Mouse (Mus musculus): ENCODE measurements around the gene Tom1. TPM values are rescaled to one million over a fixed set of nuclear protein-coding genes. Genes with fewer than 3 reads are reported as not detected.

The Tom1 gene
- total RNA-seq, 1 experiment from 2014 or later, result 11.6 TPM

- ATAC-seq (ENCODE audit: extremely low read depth, insufficient number of reproducible peaks, low FRiP score, poor library complexity, severe bottlenecking), result no peak
Measured at GRCm38 (mm10) chr8:75082181-75082805, 48.8 kb downstream of the Tom1 start.

GRCm38 (mm10) chr8:75083846-75084245, 50.3 kb downstream of the Tom1 start:
- ATAC-seq (ENCODE audit: extremely low read depth, insufficient number of reproducible peaks, low FRiP score, poor library complexity, severe bottlenecking), result peak; percentile 69

- ATAC-seq (ENCODE audit: extremely low read depth, insufficient number of reproducible peaks, low FRiP score, poor library complexity, severe bottlenecking), result no peak
Measured at GRCm38 (mm10) chr8:75084382-75085064, 51.0 kb downstream of the Tom1 start.

GRCm38 (mm10) chr8:75086002-75086401, 52.5 kb downstream of the Tom1 start:
- peak; percentile 27; the same call in 1 of the 2 replicates for ATAC-seq (ENCODE audit: extremely low read depth, insufficient number of reproducible peaks, low FRiP score, poor library complexity, severe bottlenecking)

GRCm38 (mm10) chr8:75087127-75087526, 53.6 kb downstream of the Tom1 start:
- no peak for ATAC-seq (ENCODE audit: extremely low read depth, insufficient number of reproducible peaks, low FRiP score, poor library complexity, severe bottlenecking)

- ATAC-seq (ENCODE audit: extremely low read depth, insufficient number of reproducible peaks, low FRiP score, poor library complexity, severe bottlenecking), result no peak
Measured at GRCm38 (mm10) chr8:75088989-75089881, 55.7 kb downstream of the Tom1 start.

- no peak for ATAC-seq (ENCODE audit: extremely low read depth, insufficient number of reproducible peaks, low FRiP score, poor library complexity, severe bottlenecking)
Measured at GRCm38 (mm10) chr8:75090781-75091365, 57.4 kb downstream of the Tom1 start.

- ATAC-seq (ENCODE audit: extremely low read depth, insufficient number of reproducible peaks, low FRiP score, poor library complexity, severe bottlenecking), result peak; percentile 82
Measured at GRCm38 (mm10) chr8:75093399-75094156, 60.1 kb downstream of the Tom1 start, which contains the start of gene Hmox1. Gene Hmox1 (plus strand): TSS chr8:75093621.

- ATAC-seq (ENCODE audit: extremely low read depth, insufficient number of reproducible peaks, low FRiP score, poor library complexity, severe bottlenecking), result no peak
Measured at GRCm38 (mm10) chr8:75102956-75103355, 69.5 kb downstream of the Tom1 start.

- no peak for ATAC-seq (ENCODE audit: extremely low read depth, insufficient number of reproducible peaks, low FRiP score, poor library complexity, severe bottlenecking)
Measured at GRCm38 (mm10) chr8:75103376-75103878, 69.9 kb downstream of the Tom1 start.

- peak; percentile 81 for ATAC-seq (ENCODE audit: extremely low read depth, insufficient number of reproducible peaks, low FRiP score, poor library complexity, severe bottlenecking)
Measured at GRCm38 (mm10) chr8:75108527-75109235, 75.2 kb downstream of the Tom1 start.

- ATAC-seq (ENCODE audit: extremely low read depth, insufficient number of reproducible peaks, low FRiP score, poor library complexity, severe bottlenecking), result peak; percentile 95
Measured at GRCm38 (mm10) chr8:75109236-75109967, 75.9 kb downstream of the Tom1 start, which contains the start of gene Mcm5. Gene Mcm5 (plus strand): TSS chr8:75109569.

- ATAC-seq (ENCODE audit: extremely low read depth, insufficient number of reproducible peaks, low FRiP score, poor library complexity, severe bottlenecking), result no peak
Measured at GRCm38 (mm10) chr8:75110093-75110492, 76.6 kb downstream of the Tom1 start.

- no peak for ATAC-seq (ENCODE audit: extremely low read depth, insufficient number of reproducible peaks, low FRiP score, poor library complexity, severe bottlenecking)
Measured at GRCm38 (mm10) chr8:75118505-75118904, 85.0 kb downstream of the Tom1 start.

GRCm38 (mm10) chr8:75119287-75119686, 85.8 kb downstream of the Tom1 start:
- ATAC-seq (ENCODE audit: extremely low read depth, insufficient number of reproducible peaks, low FRiP score, poor library complexity, severe bottlenecking), result no peak
